Mouse (Mus musculus) embryonic stem cell, embryonic (primary cell): ENCODE measurements around the gene Mapkapk2.

Source experiments
- CTCF ChIA-PET, 4 experiments: fragments of 300-600 bp in 2 of 4; fragments of 350-600 bp in 2 of 4; sonication (Branson Sonifier 250); formaldehyde crosslinking; loops; one replicate each; lab custom pipeline; 2022; ENCODE audit warnings: inconsistent platforms in 2 of 4; lab: Charles Lee
- POLR2A ChIA-PET, 4 experiments: fragments of 300-600 bp in 2 of 4; fragments of 350-600 bp in 2 of 4; sonication (Branson Sonifier 250); formaldehyde crosslinking; loops; one replicate each; lab custom pipeline; 2022; ENCODE audit warnings: antibody characterized with exemption in 4 of 4, inconsistent platforms in 1 of 4; lab: Charles Lee

Mapkapk2 gene

GRCm38 (mm10) chr1:131097700-131098094 is at the start of gene Mapkapk2:
Mapkapk2 (minus strand) TSS chr1:131097826.
- POLR2A ChIA-PET, result interaction anchor here in 2 of 4 experiments (0.6 to 2.0 kb wide), 21 partner anchors 10 to 467 kb away, joined by 3 to 9 read pairs (median 4); partner anchors contain the start of genes AA986860 (in 1 of the 2), Eif2d (in 1 of the 2), Fam72a (in 1 of the 2) and Gm29427 (in 1 of the 2)

GRCm38 (mm10) chr1:131146181-131146614 is 48.6 kb upstream of the Mapkapk2 start:
- CTCF ChIA-PET, result interaction anchor here in 1 of 4 experiments (0.5 kb wide), 1 partner anchor 766 kb away, joined by 6 read pairs; no protein-coding TSS in a partner anchor
- POLR2A ChIA-PET, result interaction anchor here in 3 of 4 experiments (0.9 to 3.3 kb wide), 16 partner anchors 8 to 382 kb away, joined by 3 to 24 read pairs (median 4); partner anchors contain the start of genes Dyrk3 (in 2 of the 3) and Fam72a (in 1 of the 3)

More at GRCm38 (mm10) chr1:131097700-131098094, at the start of gene Mapkapk2:
- CTCF ChIA-PET, result interaction anchor here in 2 of 4 experiments (0.6 to 1.5 kb wide), 4 partner anchors 23 to 310 kb away, joined by 3 to 6 read pairs (median 4); no protein-coding TSS in a partner anchor

- CTCF ChIA-PET, result interaction anchor here in 1 of 4 experiments (0.7 kb wide), 1 partner anchor 30 kb away, joined by 5 read pairs; no protein-coding TSS in a partner anchor
Measured at GRCm38 (mm10) chr1:131145222-131145621, 47.6 kb upstream of the Mapkapk2 start.

GRCm38 (mm10) chr1:131142472-131142871 is 44.8 kb upstream of the Mapkapk2 start:
- CTCF ChIA-PET, result no interaction called here
- POLR2A ChIA-PET, result interaction anchor here in 2 of 4 experiments (0.8 to 1.7 kb wide), 4 partner anchors 11 to 16 kb away, joined by 3 to 5 read pairs (median 3); partner anchors contain the start of gene Eif2d (in 1 of the 2)

More at GRCm38 (mm10) chr1:131145222-131145621, 47.6 kb upstream of the Mapkapk2 start:
- POLR2A ChIA-PET, result interaction anchor here (0.6 to 3.3 kb wide), 10 partner anchors 8 to 1569 kb away, joined by 3 to 24 read pairs (median 5); partner anchors contain the start of genes Dyrk3 (in 1 of the 4) and Eif2d (in 1 of the 4)

GRCm38 (mm10) chr1:131141449-131141848 is 43.8 kb upstream of the Mapkapk2 start:
- POLR2A ChIA-PET, result interaction anchor here in 3 of 4 experiments (0.6 to 1.7 kb wide), 4 partner anchors 12 to 205 kb away, joined by 3 to 5 read pairs (median 3); partner anchors contain the start of gene Eif2d (in 1 of the 3)
- CTCF ChIA-PET, result no interaction called here

GRCm38 (mm10) chr1:131139102-131140095 is 41.8 kb upstream of the Mapkapk2 start:
- POLR2A ChIA-PET, result interaction anchor here in 3 of 4 experiments (0.6 to 10.1 kb wide), 26 partner anchors 10 to 1623 kb away, joined by 3 to 118 read pairs (median 6); partner anchors contain the start of genes Fam72a (in 3 of the 3), Eif2d (in 2 of the 3), Srgap2 (in 2 of the 3) and Rassf5 (in 1 of the 3)
- CTCF ChIA-PET, result no interaction called here

- CTCF ChIA-PET, result no interaction called here
- POLR2A ChIA-PET, result interaction anchor here (0.6 to 10.1 kb wide), 35 partner anchors 7 to 751 kb away, joined by 3 to 118 read pairs (median 5); partner anchors contain the start of genes Fam72a (in 3 of the 4), Eif2d (in 2 of the 4), Srgap2 (in 2 of the 4) and Rab29 (in 1 of the 4)
Measured at GRCm38 (mm10) chr1:131138191-131139016, 40.8 kb upstream of the Mapkapk2 start, which contains the start of gene Dyrk3. Dyrk3 (minus strand) TSS chr1:131138340.

GRCm38 (mm10) chr1:131137717-131138118 is 40.1 kb upstream of the Mapkapk2 start:
- ChIA-PET CTCF (interaction anchor here in 1 of 4 experiments (0.6 kb wide), 1 partner anchor 1017 kb away, joined by 6 read pairs; no protein-coding TSS in a partner anchor), POLR2A (interaction anchor here (0.6 to 10.1 kb wide), 25 partner anchors 8 to 729 kb away, joined by 3 to 118 read pairs (median 6); partner anchors contain the start of genes Eif2d (in 2 of the 4), Fam72a (in 2 of the 4), Srgap2 (in 2 of the 4) and Rab29 (in 1 of the 4))

- POLR2A ChIA-PET, result interaction anchor here in 3 of 4 experiments (0.6 to 10.1 kb wide), 24 partner anchors 8 to 730 kb away, joined by 3 to 118 read pairs (median 6); partner anchors contain the start of genes Eif2d (in 2 of the 3), Fam72a (in 1 of the 3), Rab29 (in 1 of the 3) and Srgap2 (in 1 of the 3)
- CTCF ChIA-PET, result interaction anchor here in 1 of 4 experiments (0.6 kb wide), 1 partner anchor 1017 kb away, joined by 6 read pairs; no protein-coding TSS in a partner anchor
Measured at GRCm38 (mm10) chr1:131137111-131137510, 39.5 kb upstream of the Mapkapk2 start.

- ChIA-PET POLR2A (interaction anchor here in 3 of 4 experiments (0.7 to 10.1 kb wide), 16 partner anchors 9 to 200 kb away, joined by 3 to 118 read pairs (median 7); partner anchors contain the start of gene Eif2d (in 2 of the 3)), CTCF (no interaction called here)
Measured at GRCm38 (mm10) chr1:131135960-131136629, 38.5 kb upstream of the Mapkapk2 start.

GRCm38 (mm10) chr1:131134942-131135522 is 37.4 kb upstream of the Mapkapk2 start:
- CTCF ChIA-PET, result interaction anchor here in 1 of 4 experiments (0.7 to 1.0 kb wide), 2 partner anchors 20 to 89 kb away, joined by 3 read pairs; no protein-coding TSS in a partner anchor
- POLR2A ChIA-PET, result interaction anchor here (0.6 to 10.1 kb wide), 13 partner anchors 9 to 201 kb away, joined by 3 to 118 read pairs (median 8); partner anchors contain the start of gene Eif2d (in 2 of the 4)

GRCm38 (mm10) chr1:131134231-131134630 is 36.6 kb upstream of the Mapkapk2 start:
- CTCF ChIA-PET, result no interaction called here
- POLR2A ChIA-PET, result interaction anchor here in 2 of 4 experiments (1.8 to 10.1 kb wide), 7 partner anchors 9 to 26 kb away, joined by 4 to 118 read pairs (median 19); partner anchors contain the start of gene Eif2d (in 2 of the 2)

GRCm38 (mm10) chr1:131125987-131126744 is 28.5 kb upstream of the Mapkapk2 start:
- POLR2A ChIA-PET, result interaction anchor here in 3 of 4 experiments (0.6 to 5.9 kb wide), 35 partner anchors 9 to 1007 kb away, joined by 3 to 42 read pairs (median 5); partner anchors contain the start of genes Dyrk3 (in 3 of the 3), Eif2d (in 1 of the 3), Fam72a (in 1 of the 3) and Rassf5 (in 1 of the 3)
- CTCF ChIA-PET, result interaction anchor here in 3 of 4 experiments (0.7 to 1.9 kb wide), 5 partner anchors 9 to 34 kb away, joined by 3 to 6 read pairs (median 3); no protein-coding TSS in a partner anchor
